Mouse (Mus musculus) kidney, postnatal 4 days (tissue): ENCODE measurements around the gene Mn1.

Experiments
- DNase-seq, 2 experiments: peaks; one replicate each; pipeline ENCODE4 v3.0.0; 2021; ENCODE audit warnings: mixed read lengths in 2 of 2

Gene Mn1

DNA sequence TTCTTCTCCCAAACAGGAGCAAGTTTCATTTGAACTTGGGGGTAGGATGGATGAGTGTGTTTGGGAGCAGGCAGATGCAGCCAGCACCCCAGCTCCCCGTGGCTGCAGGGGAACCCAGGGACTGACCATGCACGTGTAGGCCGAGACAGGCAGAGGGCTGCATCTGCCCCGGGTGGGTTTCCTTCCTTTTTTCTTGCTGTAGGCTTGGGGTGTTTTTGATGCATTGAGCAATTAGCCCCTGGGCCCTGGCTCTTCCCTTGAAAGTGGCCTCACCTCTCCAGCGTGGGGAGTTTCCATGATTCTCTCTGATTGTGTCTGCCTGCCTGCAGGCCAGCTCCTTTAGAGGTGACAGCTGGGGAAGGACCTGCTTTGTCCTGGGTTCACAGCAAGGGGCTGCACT is 15.7 kb downstream of the Mn1 start:
- no peak for DNase-seq

DNA sequence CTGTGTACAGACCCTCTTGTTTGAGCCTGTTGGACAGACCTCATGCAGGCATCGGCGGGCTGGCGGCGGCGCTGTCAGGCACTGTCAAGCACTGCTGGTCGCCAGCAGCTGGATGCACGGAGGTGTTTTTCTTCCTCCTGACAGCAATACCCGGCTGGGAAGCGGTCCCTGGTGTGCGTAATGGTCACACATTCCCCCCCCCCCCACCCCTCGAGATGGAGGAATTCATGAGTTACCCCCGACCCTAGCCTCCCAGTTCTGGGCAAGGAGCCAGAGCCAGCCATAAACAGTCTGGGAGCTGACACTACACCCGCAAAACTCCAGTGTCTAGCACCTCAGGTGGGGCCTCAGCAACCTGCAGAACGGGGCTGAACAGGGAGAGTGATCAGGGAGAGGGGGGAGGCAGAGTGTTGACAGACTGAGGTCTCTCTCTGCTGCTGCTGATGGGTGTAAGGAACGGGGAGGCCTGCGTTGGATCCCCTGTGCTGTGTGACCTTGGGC is 17.2 kb downstream of the Mn1 start:
- peak; percentile 64 to 69 for DNase-seq

- no peak for DNase-seq
These were observed 19.1 kb downstream of the Mn1 start for GRCm38 (mm10) chr5:111436260-111436659.

DNA sequence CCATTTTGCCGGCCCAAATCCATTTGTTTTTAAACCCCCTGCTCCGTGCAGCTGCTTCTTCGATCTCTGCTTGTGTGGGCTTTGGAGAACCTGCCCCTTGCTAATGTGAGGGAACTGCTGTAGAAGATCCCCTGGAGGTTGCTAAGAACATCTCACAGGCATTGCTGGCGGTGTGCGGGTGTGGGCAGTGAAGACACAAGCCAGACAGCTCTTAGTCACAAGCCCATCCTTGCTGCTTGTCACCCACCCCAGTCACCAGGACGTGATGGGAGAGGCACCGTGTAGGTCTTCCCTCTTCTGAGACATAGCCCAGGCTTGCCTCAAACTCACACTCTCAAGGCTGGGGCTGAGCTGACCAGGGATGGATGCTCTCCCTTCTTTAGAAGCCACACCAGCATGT is 20.0 kb downstream of the Mn1 start:
- no peak for DNase-seq

DNA sequence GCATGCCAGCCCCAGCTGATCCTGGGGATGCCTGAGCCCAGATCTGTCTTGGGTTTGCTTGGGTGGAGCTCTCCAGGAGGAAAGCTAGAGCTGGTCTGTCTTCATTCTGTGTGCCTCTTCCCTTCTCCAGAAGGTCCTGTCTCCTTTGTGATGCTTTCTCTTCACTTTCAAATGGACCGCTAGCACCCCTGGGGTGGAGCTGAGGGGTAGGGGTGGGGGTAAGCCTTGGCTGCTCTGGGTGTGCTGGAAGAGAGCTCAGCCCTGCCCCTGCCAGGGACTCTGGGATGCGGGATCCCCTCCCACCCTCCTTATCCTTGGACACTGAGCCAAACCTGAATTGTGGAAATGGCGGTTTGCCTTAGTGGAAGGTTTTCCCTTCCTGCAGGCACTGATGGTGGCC is 21.2 kb downstream of the Mn1 start:
- DNase-seq: no peak

DNA sequence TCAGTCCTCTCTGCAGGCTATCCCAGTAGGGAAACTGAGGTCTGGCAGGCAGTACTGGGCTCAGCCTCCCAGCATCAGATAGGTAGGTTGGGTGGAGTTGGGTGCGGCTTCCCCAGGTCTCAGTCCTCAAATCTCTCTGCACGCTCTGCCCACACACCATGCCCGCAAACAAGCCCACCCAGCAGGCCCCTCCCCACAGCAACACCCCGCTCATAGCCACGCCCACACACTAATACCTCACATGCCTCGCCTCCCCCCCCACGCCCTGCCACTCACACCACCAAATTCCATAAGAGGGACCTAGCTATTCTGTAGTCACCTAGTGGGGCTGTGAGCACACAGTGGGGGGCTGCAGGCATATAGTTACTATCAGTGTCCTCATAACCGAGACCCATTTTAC is 21.7 kb downstream of the Mn1 start:
- no peak for DNase-seq

DNA sequence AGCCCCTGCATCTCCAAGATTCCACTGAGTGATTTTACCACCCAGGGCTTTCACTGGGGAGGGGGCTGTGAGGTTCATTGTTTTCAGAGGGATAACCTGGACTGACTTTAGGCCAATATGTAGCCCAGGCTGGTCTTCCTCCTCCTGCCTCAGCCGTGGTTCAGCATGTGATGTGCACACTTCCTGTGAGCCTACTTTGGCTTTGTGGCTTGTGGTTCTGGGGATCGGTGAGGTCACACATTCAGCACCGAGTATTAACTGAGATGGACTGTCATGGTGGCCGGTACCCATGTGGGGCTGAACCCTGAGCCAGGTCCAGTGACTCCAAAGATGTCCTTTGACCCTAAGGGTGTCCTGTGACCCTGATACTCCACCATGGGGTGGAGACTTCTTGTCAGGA is 23.1 kb downstream of the Mn1 start:
- DNase-seq: no peak

- DNase-seq: no peak
These were observed 25.1 kb downstream of the Mn1 start for GRCm38 (mm10) chr5:111442151-111442871.

- no peak for DNase-seq
These were observed 26.5 kb downstream of the Mn1 start for GRCm38 (mm10) chr5:111443636-111444035.

DNA sequence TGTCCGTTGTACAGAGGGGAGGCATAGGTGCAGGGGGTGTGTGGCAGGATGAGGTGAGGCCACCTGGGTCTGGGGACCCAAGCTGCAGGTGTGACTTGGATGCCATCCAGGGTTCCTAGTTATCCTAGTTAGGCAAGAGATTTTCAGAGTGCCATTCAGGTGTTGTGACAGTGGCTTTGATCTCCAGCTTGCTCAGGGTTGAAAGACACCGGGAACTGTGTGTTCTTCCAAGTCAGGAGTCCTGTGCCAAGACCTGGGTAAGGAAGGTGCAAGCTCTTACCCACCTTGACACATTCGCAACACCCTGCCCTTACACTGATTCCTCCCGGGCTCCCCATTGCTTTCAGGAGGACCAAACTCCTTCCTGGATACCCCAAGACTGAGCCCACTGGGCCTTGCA is 27.2 kb downstream of the Mn1 start:
- no peak for DNase-seq

DNA sequence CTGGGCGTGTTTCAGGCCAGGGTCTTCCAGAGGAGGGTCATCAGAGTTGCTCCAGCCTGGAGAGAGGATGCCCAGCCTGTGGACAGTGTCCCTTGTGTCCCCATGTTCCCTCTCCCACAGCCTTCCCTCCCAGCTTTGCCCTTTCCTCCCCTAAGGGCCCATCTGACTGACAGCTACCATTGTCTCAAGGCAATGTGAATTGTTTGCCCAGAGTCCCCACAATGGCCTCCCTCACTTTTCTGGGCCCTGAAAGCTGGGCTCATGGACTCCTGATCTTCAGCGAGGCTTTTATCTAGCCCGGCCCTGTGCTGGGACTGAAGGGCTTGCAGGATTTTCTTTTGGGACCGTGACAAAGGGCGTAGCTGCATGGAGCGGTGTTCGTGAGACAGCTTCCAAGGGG is 29.5 kb downstream of the Mn1 start:
- DNase-seq: no peak

DNA sequence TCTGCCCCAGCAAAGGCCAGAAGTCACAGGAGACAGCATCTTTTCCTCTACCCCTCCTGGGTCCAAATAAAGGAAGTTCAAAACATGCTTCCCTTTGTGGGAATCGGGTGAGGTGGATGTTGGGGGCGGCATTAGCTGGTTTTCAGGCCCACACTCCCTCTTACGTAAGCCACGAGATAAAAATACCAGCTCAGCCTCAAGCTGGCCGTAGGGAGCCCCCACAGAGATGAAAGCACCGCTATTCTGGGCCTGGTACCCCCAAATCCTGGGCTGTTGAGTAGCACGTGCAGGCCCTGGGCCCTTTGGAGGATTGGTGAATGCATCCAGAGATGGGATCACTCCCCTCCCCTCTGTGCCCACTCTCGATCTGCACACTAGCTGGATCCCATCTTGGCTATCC is 32.5 kb downstream of the Mn1 start:
- no peak for DNase-seq

DNA sequence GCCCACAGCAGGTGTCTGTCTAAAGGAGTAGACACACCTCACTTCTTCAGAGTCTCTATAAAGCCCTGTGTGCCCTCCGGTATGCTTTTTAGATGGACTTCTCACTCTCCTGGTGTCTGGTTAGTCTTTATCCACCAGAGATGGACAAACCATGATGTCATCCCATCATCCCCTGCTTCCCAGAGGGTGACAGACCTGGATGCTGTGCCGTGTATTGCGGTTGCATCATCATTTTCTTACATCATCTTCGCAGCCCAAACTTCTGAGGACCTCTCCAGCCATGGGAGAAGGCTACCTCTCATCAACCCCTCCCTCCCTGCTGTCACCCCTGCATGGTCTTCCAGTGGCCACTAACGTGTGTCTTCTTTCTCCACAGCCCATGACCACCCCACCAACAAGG is 37.1 kb downstream of the Mn1 start:
- DNase-seq: no peak

DNA sequence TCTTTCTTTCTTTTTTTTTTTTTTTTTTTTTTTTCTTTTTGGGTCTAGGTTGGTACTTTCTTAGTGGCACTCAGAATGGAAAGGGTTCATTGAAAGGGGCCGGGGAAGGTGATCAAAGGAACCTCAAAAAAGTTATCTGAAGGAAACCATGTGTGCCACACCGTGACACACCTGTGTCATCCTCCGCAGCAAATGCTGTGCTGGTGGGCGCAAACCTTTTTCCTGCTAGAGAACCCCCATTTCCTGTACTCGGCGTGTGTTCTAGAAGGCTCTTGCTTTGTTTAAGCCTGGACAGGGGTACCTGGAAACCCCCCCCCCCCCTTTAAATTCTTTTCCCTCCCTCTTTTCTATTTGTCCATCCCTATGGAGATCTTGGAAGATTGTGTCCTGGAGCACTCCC is 37.7 kb downstream of the Mn1 start:
- DNase-seq: no peak

GRCm38 (mm10) chr5:111458675-111459074 is 41.5 kb downstream of the Mn1 start:
- no peak for DNase-seq

DNA sequence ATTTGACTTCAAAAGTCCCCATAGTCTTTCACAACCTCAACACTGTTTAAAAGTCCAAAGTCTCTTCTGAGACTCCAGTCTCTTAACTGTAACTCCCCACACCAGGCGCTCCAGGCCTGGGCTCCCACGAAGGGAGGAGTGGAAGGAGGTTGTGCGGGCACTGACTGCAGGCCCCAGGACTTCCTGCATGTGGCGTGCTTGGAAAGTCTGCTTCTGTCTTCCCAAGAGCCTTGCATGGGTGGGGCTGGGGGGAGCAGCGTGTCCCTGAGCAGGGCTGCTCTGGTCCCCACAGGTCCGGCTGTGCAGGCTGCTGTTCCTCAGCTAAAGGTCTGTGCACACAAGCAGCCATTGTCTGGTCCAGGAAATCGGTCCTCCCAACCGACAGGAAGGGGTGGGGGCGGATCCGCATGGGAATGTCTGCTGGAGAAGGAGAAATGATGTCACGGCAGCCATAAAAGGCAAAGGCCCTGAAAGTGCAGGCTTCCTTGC is 48.7 kb downstream of the Mn1 start:
- peak; percentile 68 to 80 for DNase-seq

DNA sequence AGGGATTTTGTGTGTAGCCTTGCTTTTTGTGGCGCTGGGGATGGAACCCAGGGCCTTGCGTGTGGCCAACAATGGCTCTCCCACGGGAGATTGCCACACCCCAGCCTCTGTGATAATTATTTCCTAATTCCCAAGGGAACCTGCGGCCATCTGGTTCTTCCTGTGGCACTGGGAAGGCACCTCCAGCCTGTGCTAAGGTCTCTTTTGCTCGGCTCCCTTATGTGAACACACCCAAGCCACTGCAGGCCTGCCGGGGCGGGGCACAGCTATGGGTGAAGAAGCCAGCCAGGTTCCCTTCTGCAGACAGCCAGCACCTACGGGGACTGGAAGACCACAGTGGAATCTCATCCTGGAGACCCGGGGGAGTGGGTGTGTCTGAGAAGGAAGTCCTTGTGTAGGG is 49.3 kb downstream of the Mn1 start:
- DNase-seq: peak in 1 of 2 experiments; percentile 12

DNA sequence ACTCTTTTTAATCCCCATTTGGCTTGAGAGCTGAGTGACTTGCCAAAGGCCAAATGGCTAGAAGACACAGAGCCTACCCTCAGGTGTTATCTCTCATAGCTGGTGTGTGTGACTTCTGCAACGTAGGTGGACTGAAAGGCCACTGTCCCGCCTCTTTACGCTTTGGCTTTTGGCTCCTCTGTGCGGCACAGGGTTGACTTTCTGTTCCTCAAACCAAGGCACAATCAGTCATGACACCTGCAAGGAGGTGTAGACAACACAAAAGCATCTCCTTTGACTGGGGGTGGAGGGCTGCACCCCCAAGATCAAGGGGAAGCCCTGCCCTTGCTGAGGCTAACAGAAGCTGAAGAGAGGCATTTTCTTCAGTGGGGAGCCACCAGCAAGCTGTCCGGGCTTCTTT is 50.5 kb downstream of the Mn1 start:
- DNase-seq: no peak

DNA sequence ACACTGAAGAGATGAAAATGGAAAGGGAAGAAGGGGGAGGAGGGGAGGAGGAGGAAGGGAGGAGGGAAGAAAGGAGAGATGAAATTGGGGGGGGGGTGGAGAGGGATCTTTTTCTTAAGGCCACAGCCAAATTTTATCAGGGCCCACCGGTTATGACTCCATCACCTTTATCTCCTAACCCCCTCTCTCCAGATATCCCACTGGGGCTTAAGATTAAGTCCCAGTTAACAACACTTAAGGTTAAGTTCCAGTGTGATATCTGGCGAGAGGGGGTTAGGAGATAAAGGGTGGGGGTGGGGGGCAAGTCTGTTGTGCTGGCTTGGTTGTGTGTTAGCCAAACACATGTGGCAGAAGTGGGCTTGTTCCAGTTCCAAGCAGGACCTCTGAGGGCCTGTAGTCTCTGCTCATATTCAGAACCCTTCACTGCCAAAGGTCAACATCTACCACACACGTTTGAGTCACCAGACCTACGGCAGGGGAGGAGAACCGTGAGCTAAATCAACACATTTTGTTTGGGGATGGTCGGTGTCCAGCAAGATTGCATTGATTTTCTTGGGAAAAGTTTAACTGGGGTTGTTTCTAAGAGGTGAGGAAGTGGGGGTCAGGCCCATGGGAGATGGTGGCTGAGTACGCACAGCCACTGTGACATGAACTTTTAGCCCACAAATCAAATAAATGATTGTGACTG is 52.2 kb downstream of the Mn1 start:
- no peak for DNase-seq

- DNase-seq: no peak
These were observed 53.7 kb downstream of the Mn1 start for GRCm38 (mm10) chr5:111470875-111471274.

GRCm38 (mm10) chr5:111473425-111473824 is 56.3 kb downstream of the Mn1 start:
- DNase-seq: no peak

DNA sequence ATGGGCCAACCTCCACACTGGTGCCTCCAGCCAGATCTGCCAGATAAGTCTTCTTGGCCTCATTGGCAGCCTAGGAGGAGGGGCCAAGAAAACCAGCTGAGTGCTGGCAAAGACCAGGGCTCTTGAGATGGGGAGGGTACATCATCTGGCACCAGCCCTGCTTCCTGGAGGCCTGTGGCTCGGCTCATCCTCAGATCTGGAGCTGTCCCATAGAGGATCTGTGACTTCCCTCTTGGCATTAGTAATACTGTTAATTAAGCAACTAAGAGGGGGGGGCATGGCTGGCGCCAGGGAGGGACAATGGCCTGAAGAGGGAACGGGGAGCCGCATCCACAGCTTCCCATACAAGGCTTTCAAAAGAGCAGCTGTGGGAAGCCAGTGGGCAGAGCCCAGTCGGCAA is 58.6 kb downstream of the Mn1 start:
- no peak for DNase-seq

DNA sequence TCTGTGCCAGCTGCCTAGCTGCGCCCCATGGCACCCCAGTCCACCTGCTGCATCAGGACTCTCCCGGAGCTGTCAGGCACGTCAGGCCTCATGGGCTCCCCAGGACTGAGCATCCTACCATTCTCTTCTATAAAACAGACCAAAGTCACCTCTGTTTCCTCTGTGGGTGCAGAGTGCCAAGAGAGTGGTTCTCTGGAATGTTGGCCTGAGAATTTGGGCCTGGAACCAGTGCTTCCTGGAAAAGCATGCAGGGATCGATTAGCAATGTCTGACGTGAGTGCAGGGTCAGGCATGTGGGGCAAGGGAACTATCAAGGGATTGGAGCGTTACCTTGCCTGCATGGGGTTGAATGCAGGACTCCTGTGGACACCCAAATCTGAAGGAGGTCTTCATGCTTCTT is 59.0 kb downstream of the Mn1 start:
- no peak for DNase-seq

DNA sequence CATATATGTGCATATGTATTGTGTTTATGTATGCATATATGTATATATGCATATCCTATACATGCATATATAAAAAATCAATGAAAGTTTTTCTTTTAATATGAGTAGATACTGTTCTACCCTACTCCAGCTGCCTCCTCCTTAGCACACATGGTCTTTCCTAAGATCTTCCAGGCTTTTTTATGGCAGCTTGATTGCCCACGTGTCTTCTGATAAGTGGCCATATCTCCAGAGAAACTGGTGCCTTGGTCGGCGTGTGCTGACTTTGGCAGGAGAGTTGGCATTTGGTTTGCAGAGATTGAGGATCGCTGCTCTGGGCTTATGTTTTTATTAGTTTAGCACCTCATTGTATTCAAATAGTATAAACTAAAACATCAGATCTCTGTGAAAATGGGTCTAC is 68.7 kb downstream of the Mn1 start:
- no peak for DNase-seq
